Mouse (Mus musculus) layer of hippocampus, postnatal 10 days (tissue): ENCODE data around the gene Ranbp3l. TPM values are rescaled to one million over a fixed set of nuclear protein-coding genes. Genes with fewer than 3 reads are reported as not detected.
"Not testable (repeated sequence)": the region's sequence is repeated elsewhere in the genome, so short reads cannot be mapped to it uniquely, and the experiment has no call there.

Source experiments
- DNase-seq, 2 experiments: peaks; one replicate each; pipeline ENCODE4 v3.0.0; 2021; ENCODE audit warnings: low spot score in 2 of 2
- long read RNA-seq: library from polyadenylated mRNA; stranded (forward); transcript quantifications from one replicate; pipeline ENCODE4 v2.0.0, GENCODE M21; 2023
- total RNA-seq, 2 experiments: library from RNA; stranded (reverse); gene quantifications; 2 replicates each; pipeline ENCODE4 v1.2.3; 2021

The Ranbp3l gene
- total RNA-seq = 1 to 10 TPM; 6.4 to 8.0 TPM
- long read RNA-seq, partial matches to known transcripts = 0 of 2 reads
- long read RNA-seq, other reads (novel, unspliced or antisense) = 2 of 2 reads

DNA sequence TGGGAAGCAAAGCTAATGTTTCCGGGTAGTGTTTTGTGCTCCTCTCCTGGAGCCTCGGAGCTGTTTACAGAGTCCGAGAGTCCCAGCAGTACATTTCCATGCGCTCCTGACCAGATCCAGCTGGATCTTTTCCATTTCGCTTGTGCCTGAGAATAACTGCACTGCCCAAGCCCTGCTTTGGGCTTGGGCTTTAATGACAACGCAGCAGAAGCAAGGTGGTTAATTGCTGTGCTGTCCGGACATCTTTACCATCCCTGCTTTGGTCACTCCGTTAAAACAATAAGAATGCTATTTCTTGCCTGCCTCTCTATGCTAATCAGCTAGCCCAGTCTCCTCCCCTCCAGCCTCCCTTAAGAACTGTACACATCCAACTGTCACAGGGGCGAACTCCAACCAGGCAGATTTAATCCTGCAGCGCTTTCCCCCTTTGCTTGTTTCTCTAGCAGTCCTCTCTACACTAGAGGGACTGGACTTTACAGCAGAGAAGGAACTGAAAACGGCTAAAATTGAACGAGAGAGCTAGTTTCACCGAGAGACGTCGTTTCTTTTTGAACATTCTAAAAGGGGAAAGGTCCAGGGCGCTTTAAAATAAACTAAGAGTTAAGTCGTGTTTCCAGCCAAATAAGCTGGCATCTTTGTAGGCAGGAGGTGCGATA is at the start of gene Ranbp3l:
Gene Ranbp3l (plus strand): TSS at position 377 of the 656 bp plus-strand sequence.
- peak; percentile 10 to 34 for DNase-seq

DNA sequence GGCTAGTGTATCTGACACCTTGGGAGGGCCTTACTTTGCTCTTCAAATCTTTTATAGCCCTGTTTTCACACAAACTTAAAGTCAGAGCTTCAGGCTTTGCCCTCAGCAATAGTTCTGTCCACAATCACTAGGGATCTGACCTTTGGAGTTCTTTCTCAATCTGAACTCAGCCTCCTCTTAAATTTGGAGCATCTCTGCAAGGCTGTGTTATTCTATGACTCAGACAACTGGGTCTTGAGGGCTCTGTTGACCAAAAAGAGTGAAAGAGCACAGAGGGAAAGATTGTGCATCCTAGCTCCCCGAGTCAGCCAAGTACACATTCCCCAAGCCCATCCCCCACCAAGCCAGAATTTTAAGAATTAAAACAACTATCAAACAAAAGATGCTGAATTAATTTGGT is 37.7 kb upstream of the Ranbp3l start:
- no peak for DNase-seq

DNA sequence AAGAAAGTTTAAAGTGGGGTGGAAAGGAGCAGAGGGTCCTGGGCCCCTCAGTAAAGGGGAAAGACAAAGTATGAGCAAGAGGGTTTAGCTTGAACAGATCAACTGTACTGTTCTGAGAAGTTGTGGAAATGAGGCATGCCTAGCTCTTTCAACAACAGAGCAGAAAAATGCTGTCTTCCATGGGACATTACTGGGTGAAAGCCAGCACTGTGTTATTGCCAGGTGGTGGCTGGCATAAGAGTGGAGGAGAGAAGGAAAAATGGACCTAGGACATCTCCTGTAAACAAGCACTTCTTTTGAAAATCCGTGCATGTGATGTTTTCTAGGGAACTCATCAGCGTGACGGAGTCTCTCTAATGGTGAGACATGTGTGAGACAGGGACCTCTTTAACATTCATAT is 30.8 kb upstream of the Ranbp3l start:
- DNase-seq = no peak

GRCm38 (mm10) chr15:8940861-8941260 is 26.9 kb upstream of the Ranbp3l start:
- no peak for DNase-seq

- no peak for DNase-seq
Observed at GRCm38 (mm10) chr15:8950856-8951255, 16.9 kb upstream of the Ranbp3l start.

DNA sequence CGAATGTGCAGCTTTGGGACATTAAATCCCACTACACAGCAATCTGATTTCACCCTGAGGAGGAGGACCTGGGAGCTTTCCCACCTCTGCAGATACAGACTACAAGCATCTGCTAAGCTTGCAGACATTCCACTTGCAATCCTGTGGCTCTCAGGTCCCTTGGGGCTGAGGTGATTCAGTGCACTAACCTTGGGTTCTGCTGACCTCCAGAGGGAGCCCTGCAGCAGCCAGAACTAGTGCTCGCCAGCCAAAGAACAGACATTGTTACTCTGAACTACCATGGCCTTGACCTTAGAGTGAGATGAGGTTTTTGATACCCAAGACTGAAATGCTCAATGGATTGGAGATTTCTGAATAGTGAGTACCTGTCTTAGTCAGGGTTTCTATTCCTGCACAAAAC is 4.4 kb upstream of the Ranbp3l start:
- DNase-seq = no peak

DNA sequence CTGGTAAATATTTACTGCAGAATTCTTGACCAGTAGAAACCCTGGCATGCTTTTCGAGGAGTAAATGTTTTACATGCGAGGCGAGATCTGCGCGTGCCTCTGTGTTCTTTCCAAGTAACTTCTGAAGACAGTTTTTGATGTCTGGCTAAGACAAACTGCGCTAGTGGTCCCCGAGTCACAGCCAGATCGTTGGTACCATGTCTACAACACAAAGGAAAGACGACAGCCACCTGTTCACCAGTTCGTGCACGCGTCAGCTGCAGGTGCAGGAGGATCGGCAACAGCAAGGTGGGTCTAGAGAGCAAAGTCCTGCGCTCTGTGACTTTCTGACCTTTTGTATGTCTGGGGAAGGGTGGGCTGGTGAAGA is 463 bp downstream of the Ranbp3l start:
- no peak for DNase-seq

- DNase-seq = no peak
Observed at GRCm38 (mm10) chr15:8969061-8969635, 1.4 kb downstream of the Ranbp3l start.

DNA sequence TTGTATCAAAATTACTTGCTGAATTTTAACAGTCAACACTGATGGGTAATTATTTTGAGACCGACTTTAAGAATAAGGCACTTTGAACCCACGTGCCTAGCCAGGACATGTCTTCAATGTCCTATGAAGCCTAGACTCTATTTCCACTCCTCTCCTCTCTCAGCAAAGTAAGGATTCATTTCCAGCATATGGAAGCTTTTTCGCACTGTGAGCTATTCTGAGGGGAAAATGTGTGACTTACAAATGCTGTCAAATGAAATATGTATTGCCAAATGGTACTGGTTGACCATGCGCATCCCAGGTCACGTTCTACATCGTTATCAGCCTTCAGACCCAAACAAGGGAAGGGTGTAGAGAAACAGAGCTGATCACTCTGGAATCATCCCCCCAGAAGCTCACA is 23.5 kb downstream of the Ranbp3l start:
- DNase-seq = no peak

- no peak for DNase-seq
Observed at GRCm38 (mm10) chr15:8991859-8992838, 24.4 kb downstream of the Ranbp3l start.

- DNase-seq = no peak
Observed at GRCm38 (mm10) chr15:8994608-8995277, 27.0 kb downstream of the Ranbp3l start.

DNA sequence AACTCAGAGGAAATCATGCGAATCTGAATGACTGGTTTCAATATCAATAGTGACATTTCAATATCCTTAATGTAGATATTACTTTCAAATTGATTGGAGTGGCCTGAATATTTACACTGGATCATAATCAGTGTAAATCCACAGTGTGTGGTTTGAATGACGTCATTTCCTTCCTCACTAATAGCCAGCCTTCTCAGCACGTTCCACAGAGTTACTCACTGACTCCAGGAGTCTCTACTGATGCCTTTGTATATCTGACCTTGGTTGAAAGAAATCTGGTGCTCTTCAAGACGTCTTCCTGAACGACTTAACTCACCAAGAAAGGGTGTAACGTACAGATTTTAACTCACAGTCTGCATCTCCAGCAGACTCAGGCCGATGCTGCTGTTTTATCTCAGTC is 27.7 kb downstream of the Ranbp3l start:
- DNase-seq = no peak

- no peak for DNase-seq
Observed at GRCm38 (mm10) chr15:9002762-9003161, 35.0 kb downstream of the Ranbp3l start.

DNA sequence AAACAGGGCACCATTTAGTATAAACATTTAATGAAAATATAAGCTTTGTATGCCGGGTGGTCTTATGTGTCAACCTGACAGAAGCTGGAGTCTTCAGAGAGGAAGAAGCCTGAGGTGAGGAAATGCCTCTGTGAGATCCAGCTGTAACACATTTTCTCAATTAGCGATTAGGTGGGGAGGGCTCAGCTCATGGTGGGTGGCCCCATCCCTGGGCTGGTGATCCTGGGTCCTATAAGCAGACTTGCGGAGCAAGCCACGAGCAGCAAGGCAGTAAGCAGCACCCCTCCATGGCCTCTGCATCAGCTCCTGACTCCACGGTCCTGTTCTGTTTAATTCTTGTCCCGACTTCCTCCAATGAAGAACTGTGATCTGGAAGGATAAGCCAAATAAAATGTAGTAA is 41.4 kb downstream of the Ranbp3l start:
- no peak for DNase-seq

DNA sequence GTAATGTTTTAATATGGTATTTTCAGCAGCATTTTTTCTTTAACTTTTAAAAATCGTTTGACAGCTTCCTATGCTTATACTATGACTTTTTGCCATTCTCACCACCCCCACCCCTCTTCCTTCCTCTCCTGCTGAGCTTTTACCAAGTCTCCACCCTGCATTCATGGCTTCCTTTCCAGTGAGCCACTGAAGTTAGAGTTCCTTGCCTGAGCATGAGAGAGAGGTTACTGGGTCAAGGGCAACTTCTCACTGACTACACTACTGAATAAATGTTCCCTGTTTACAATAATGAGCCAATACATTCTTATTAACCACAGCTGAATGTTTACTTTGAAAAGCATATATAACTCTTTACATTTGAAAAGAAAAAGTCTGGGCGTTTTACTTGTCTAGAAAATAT is 46.8 kb downstream of the Ranbp3l start:
- DNase-seq = no peak

- DNase-seq = not testable (repeated sequence)
Observed at GRCm38 (mm10) chr15:9015496-9015895, 47.7 kb downstream of the Ranbp3l start.

- no peak for DNase-seq
Observed at GRCm38 (mm10) chr15:9055704-9056103, 88.0 kb downstream of the Ranbp3l start.

DNA sequence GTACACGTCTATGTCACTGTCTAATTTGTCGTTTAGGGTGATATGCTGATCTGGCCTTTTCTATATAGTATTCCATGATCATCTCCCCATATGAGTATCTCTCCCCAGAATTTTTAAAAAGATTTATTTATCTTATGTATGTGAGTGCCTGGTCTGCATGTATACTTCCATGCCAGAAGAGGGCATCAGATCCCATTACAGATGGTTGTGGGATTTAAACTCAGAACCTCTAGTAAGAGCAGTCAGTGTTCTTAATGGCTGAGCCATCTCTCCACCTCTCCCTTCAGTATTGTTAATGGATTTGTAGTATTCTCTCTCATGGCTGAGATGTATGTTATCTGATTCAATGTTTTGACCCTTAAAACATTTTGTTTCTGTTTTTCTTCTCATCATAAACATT is 92.1 kb downstream of the Ranbp3l start:
- DNase-seq = no peak

- peak; percentile 38 to 47 for DNase-seq
Observed at GRCm38 (mm10) chr15:9061150-9061882, 93.6 kb downstream of the Ranbp3l start.

DNA sequence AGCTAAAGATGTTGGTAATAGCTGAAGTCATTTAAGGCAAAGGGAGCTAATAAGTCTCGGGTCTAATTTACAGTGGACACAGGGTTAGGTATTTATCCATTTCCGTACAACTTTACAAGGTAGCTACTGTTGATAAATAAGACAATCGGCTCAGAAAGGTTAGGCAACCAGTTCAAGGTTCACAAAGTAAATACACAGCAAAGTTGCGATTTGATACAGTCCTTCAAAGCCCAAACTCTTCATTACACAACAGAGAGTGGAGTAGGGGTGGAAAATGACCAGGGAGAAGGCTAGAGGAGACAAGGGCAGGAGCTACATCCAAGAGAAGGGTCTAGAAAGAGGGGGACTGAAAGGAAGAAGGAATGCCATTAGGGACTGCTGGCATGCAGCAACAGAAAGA is 101.1 kb downstream of the Ranbp3l start:
- no peak for DNase-seq

DNA sequence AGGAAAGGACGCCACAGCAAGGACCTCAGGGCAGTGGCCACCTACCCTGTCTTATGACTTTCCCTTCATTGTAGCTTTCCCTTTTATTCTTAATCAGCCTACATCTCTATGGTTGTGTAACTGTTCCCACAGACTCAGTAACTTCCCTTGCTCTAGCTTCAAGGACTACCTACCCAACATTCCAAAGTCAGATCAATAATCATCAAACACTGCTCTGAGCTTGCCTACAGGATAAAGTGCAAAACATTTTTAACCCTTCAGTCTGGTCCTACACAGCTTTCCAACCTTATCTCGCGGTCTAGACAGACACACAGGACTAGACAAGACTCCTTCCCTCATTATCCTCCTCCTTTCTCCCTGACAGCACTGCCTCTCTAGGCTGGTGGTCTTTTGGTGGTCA is 102.6 kb downstream of the Ranbp3l start:
- no peak for DNase-seq
